Mouse (Mus musculus) c-Kit-positive CD71-negative TER-119-negative erythroid progenitor cells, embryonic 14.5 days (primary cell): ENCODE measurements around the gene Ubald2.
A peak's percentile ranks its signal among the peaks of the same experiment; 100 is the strongest.

Experiments used
- DNase-seq: peaks from one replicate; pipeline ENCODE4 v3.0.0-alpha.2; 2013; ENCODE audit warnings: low read depth

Gene Ubald2

DNA sequence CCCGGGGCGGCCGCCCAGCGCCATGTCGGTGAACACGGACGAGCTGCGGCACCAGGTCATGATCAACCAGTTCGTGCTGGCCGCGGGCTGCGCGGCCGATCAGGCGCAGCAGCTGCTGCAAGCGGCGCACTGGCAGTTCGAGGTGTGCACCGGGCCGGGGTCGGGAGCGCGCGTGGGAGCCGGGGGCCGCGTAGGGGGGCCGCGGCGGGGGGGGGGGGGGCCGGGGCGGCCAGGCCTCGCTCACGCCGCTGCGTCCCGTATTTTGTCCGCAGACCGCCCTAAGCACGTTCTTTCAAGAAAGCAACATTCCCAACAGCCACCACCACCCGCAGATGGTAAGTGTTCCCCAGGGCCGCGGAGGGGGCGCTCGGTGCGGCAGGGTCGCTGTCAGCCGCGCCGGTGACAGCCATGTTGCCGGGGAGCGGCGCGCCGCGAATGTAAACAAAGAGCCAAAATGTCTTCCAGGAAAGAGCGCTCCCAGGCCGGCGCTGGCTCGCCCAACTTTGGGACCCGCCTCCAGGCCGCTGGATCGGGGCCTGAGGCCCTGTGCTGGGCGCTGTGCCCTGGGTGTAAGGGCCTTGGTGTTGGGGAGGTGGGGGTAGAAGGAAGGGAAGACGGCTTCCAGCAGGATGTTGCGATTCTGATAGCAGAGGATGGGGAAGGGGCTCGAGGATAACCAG, 533 bp downstream of the Ubald2 start:
- no peak for DNase-seq

DNA sequence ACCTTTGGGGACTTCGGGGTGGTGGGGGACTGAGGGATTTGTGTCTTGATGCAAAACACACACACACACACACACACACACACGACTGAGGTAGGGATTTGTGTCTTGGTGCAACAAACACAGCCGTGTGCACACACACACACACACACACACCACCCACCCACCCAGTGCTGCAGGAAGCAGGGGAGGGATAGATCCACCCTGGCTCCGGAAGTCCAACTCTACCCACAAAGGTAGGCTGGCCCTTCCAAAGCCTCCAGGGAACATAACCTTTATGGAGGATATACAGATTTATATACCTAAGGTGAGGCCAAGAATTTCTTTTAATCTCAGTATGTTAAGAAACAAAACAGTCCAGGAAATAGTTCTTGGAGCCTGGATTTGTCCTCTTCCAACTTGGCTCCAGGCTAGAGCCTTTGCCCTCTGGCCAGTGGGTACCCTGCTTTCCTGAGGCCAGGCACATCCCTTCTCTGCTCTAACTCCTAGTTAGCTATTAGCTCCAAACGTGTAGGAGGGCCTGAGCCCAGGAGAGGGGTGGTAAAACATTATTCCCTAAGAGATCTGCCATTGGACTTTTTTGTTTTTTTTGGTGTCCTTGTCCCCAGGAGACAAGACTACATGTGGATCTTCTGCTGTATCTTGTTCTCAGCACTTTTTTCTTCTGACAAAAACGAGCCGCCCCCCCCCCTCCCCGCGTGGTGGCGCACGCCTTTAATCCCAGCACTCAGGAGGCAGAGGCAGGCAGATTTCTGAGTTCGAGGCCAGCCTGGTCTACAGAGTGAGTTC, 1.3 kb downstream of the Ubald2 start:
- DNase-seq: no peak

DNA sequence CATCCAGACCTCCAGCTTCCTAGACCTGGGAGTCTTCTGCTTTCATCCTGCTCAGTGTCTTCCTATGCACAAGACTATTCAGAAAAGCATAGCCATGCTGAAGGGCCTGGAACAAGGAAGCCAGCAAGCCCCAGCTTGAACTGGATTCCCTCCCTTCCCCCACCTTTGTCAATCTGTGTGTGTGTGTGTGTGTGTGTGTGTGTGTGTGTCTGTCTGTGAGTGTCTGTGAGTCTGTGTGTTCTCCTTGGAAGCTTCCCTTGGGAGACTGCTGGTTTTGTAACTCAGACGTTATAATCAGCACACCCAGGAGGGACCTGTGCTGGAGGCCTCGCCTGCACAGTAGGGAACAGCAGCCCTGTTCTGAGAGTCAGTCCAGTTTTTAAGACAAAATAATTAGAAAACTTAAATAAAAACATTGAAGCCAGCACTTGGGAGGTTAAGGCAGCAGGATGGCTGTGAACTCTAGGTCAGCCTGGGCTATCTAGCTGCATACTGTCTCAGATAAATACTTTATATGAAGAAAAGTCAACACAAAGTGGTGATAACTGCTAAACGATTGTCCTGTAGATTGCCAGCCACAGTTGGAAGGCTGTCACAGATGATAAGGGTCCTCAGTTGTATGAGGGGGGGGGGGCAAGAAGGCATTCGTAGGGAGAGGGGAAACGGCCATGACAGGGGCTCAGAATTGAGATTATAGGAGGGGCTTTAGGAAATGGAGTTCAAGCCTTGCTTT, 2.3 kb downstream of the Ubald2 start:
- DNase-seq: no peak

DNA sequence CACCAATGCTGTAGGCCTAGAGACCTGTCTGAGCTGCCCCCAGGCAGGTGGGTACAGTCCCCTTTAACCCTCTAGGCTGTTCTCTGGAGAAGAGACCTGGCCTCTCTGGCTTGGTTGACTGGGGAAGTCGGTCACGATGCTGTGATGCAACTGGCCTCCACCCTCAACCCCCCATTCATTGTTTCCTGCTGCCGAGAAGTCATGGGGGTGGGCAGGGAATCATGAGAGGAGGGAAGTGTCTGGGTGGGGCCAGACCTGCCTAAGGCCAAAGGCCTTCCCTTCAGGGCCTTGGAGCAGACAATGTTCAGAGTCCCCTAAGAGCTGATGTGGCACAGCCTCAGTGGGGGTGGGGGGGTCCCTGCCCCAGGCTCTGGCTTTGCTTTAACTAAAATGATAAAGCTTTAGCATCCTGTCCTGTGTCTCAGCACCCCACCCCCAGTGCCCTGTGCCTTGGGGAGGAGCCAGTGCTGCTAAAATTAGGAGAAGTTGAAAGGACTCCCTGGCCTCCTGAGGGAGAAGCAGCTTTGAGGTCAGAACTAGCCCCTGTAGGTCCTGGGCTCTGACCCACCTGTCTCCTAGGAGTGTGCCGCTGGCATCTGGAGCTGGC, 2.9 kb downstream of the Ubald2 start:
- peak; percentile 69 for DNase-seq

DNA sequence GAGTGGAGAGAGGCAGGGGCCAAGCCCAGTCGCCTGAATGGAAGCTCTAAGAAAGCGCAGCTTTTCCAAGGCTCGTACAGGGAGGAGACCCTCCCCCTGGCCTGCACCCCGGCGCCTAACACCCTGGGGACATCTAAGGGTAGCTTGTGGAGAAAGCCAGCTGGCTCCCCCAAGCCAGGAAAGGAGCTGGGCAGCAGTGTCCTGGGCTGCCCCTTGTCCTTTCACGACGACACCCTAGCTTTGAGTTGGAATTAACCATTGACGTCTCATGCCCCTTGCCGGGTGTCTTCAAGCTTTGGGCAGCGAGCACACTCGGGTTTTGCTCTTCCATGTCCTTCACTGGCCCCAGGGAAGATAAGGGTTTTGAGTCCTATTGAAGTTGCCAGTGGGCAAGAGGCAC, 3.6 kb downstream of the Ubald2 start:
- DNase-seq: no peak

DNA sequence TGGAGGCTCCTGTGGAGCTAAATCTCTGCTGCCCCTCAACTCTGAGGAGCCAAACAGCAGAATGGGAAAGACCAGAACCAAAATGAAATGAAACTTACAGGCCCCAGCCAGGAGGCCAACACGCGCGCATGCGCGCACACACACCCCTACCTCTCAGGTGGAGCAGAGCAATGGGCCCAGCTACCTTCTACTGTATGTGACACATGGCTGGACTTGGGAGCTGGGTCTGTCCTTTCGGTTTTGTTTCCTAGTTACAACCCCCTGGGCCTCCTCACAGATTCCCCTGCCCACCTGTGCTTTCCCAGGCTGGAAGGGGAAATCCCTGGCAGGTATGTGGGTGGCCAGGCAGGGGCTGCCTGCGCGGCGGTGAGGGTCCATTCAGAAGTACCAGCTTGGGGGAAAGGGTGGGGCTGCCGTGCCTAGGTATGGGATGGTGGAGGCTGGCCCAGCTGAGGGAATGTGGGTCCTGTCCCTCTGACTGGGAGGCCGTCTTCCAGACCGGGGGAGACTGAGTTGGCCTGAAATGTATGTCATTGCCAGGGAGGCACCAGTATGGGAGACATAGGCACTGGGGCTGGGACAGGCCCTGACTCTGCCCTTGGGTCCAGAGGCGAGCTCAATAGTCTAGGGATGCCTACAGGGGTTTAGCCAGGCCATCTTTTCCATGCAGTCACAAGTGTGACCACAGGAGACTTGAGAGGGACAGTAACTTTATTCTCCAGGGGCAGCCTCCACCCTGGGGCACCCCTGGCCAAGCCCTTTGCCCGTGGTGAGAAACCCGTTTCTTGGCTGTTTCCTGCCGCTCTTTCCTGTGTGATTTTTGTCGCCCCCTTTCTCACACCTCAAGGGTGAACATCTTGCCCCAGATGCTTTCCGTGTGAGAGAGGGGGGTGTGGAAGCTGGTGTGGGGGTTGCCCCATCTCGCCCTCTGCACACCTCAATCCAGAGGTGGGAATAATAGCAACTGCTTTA, 5.7 kb downstream of the Ubald2 start:
- DNase-seq: no peak

DNA sequence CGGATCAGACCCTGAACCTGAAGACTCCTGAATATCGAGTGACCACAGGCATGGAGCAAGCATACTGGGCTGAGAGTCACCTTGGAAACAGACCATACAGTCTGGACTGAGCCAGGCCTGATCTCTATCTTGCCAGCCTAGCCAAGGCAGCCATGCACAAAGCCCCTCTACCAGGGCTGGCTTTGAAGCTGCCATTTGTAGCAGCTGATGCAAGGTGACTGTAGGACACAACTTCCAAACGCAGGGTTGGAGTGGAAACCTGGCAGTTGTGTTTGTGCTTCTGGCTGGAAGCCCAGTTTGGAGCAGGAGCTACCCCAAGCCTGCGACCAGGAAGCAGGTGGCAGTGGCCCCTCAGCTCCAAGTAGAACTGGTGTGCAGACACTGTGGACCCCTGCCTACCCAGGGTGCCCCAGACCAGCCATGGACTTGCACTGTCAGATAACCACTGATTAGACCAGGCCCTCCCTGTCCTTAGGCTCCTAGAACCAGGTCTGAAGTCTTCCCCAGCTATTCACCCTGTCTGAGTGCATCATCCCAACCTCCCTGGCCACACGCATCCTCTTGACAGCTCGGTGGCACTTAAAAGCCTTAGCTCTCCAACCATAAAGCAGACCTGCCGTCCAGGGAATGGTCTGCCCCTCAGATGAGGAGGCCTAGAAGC, 6.6 kb downstream of the Ubald2 start:
- no peak for DNase-seq

DNA sequence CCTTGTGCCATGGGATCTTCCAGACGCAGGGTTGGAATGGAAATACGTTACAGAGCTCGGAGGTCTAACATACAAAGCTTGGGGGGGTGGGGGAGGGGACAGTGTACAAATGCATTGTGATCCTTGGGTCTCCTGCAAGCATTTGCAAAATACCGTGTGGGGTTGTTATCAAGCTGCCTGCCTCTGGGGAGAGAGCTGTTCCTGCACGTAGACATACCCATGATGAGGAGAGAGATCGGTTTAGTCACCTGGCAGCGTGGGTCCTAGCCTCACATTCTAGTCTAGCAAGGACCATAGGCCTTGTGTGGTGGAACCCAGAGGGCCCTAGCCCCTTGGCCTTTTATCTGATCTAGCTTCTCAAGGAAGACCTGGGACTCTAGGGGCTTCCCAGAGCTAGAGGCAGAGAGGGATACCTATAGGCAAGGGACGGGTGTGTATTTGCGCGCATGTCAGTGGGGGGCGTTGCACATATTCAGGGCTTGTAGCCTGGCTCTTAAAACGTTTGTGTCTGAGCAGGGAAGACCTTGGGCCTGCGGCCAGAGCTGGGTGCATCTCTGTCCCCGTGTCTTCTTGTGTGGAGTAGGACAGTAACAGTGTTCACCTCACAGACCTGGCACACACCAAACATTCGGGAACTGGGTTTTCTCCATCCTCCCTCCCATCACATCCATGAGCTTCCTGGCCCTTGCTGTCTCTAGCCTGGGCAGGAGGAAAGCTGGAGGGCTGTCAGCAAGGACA, 8.4 kb downstream of the Ubald2 start:
- DNase-seq: no peak

DNA sequence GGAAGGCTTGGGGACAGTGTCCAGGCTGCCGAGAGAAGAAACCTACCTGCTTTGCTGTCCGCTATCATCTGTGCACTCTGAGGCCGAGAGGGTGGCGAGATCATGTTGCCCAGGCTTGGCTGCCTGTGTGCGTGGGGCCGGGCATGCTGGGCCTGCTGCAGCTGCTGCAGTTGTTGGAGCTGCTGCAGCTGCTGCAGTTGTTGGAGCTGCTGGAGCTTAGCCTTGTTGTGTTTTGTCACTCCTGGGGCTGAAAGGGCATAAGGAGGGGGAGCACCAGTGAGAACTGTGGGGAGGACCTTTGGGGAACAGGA, 8.9 kb downstream of the Ubald2 start:
- no peak for DNase-seq

DNA sequence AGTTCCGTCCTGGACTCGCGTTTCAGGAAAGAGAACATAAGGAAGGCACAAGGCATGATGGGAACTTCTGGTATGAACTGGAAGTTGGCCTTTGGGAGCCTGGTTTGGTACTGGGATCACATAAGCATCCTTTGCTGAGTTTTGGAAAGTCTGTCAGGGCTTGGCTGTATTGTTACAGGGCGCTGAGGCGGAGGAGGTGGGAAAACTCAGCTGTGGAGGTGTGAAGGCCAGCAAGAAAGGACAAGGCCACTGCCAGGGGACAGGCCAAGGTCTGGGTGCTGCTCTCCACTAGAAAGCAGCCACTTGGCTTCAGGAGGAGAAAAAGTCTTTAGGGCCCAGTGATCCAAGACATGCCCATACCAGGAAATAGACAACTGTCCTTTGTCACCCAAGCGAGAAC, 9.4 kb downstream of the Ubald2 start:
- no peak for DNase-seq

DNA sequence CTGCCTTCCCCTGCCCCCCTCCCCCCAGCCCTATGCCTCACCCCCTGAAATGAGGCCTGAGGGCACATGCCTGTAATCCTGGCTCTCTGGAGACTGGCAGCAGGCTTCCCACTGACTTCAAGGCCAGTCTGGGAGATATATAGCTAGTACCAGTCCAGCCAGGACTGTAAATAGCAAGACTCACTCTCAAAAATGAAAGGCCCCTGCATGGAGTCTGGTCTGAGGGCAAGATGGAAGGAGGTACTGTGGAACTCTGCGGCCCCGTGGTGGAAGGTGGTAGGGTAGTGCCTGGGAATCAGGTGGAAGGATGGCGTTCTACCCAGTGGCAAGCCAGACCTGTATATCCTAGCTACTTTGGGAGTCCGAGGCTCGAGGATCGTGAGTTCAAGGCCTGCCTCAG, 10.0 kb downstream of the Ubald2 start:
- no peak for DNase-seq

DNA sequence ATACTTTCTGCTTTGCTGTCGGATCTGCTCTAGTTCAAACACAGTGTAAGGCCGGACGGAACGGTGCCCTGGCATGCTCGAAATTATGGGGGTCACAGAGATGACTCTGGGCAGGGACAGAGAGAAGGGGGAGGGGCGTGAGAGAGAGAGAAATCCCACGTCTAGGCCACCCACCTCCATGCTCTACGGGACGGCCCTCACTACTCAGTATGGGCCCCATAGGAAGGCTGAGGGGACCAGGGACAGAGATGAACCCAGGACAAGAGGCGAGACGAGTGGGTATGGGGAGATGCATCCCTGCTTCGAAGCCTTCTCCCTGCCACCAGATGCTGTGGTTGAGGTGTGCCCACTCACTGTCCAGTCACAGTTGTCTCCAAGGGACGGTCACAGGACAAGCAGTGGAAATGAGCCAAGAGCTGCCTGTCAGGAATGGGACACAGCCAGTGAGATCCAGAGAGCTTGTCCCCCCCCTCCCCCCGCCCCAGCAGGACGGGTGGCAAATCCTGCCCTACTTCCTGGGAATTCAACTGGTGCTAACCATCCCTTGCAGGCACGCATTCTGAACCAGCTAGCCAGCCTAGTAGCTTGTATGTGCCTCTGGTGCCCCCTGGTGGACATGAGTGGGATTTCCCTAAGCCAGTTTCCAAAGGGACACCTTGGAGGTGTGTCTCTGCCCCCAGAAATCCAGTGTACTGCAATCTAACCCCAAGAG, 11.9 kb downstream of the Ubald2 start:
- peak; percentile 83 for DNase-seq

DNA sequence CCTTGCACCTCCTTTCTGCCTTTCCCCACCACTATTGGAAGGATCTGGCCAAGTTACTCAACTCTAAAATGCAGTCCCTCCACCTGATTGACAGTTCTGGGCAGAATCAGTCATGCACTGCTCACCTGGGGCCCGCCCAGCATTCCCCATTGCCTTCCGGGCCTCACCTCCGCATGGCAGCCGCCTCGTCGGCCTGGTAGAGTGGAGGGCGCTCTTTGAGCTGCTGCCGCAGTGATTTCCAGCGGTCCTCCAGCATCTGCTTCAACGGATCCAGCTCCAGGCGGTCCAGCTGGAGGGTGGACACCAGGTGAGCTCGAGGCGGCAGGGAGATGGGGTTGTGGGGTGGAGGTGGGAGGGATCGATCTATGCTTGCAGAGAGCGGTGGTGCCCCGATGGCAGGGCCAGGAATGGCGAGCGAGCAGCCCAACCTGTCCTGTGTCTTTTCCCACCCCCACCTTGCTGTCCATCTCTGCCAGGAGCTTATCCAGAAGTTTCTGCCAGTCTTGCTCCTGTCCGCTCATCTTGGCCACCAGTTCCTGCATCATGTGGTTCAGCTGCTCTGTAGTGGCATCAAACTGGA, 12.5 kb downstream of the Ubald2 start:
- no peak for DNase-seq

DNA sequence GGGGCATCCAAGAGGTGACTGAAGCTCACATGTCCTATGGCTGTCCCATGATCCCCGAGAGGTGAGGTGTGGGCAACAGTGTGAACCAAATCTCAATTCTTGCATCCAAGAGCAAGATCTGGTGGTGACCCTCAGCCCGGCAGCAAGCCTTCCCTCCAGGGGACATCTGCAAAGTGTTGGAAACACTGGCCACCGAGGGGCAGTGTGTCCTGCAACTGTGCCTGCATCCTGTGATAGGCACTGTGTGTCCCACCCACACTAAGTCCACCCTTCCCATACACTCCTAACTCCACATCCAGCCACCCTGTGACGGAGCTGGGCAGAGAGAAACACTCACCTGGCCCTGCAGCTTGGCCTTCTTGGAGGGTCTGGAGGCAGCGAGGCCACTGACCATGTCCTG, 13.9 kb downstream of the Ubald2 start:
- DNase-seq: no peak

DNA sequence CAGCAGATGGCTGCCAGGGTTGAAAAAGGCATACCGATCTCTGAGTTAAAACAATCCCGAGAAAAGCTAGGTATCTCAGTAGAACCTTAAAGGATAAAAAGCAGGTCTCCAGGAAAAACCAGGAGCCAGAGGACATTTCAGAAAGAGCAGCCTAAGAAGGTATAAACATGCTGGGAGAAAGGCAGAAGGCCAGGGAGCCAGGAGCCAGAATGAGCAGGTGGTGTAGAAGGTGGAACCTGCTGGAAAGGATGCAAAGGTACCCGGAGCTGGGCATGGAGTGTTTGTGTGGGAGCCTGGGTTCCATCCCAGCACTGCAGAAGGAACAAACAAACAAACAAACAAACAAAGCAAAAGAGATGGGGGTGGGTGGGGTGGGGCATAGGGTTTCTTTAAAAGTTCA, 15.4 kb downstream of the Ubald2 start:
- no peak for DNase-seq

DNA sequence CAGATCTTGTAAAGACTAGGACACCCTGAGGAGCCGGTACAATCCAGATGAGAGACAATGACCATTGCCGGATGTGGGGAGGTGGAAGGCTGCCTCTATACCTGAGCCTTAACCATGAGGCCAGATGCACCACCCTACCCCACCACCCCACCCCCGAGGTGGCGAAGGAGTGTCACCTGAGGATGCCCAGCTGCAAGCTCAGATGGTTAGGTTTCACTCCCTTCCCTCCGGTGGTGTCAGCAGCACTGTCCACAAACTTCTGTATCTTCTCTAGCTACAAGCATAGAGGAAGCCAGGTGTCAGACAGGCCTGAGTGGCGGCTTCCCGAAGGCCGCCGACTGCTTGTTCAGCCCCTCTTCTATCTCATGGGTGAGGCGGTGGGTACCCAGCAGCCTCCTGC, 20.0 kb downstream of the Ubald2 start:
- no peak for DNase-seq

DNA sequence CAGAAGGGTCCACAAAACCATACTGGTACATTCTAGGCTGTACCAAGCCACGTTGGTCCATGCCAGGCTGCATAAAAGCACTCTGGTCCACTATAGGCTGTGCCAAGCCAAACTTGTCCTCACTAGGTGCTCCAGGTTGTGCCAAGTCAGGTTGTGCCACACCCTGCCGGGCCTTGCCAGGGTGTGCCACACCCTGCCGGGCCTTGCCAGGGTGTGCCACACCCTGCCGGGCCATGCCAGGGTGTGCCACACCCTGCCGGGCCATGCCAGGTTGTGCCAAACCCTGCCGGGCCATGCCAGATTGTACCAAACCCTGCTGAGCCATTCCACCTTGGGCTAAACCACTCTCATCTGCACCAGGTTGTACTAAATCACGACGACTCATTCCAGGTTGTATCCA, 22.3 kb downstream of the Ubald2 start:
- DNase-seq: no peak

DNA sequence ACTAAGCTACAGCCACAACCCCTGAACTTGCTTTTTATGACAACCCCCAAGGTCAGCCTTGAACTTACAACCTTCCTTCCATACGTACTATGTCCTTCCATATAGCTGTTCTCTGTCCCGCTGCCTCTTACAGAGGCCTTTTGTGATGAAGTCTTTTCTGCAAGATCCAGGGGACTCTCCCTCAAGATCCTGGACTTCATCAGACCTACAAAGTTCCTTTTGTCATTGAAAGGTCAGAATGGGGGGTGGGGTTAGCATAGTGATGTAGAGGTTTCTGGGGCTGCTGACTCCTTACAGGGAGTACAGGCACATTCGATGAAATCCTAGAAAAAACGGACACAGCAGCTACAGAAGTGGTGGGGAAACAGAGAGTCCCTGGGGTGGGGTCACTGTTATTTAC, 25.9 kb downstream of the Ubald2 start:
- DNase-seq: no peak

DNA sequence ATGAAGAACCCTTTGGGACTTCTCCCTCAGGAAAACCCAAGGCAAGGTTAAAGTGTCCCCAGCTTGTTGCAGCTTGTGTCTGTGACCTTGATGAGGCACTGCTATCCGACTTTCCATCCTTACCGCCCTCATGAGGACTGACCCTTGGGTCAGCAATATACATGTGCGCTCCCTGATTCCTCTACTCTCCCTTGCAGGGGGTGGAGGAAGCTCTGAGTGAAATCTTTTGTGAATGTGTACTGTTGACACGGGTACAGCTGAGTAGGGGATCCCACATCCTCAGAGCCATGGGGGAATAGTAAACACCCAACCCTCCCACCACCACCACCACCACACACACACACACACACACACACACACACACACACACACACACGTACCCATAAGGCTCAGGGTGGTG, 29.4 kb downstream of the Ubald2 start:
- DNase-seq: no peak
